In the genomic region with DNA sequence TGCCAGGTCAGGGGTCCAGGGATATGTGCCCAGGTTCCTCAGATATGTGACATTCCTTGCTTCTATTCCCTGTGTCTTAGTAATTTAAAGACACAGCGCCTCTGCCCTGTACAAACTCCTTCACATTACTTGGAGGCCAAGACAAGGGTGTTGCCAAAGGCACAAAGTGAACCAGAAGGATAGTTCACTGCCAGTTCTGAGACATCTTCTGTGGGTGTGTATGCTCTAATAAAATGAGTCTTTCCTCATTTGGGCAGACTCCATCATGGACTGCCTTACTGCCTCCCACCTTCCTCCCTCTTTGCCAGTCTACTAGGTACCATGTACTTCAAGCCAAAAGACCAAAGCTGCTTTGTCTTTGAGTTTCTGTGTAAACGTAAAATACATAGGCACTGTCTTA, we compare ENCODE assay signal across 21 mouse cellular contexts.
"Had no signal": no experiment of that assay in that cellular context is flagged by ENCODE, and none has a peak within 500 bp of the region (broad histone marks: within the 10 kb centered on the region; RNA-seq: fewer than 3 reads in every experiment).

No protein-coding gene starts in this region.

- H3K27ac ChIP-seq: heart, embryonic 10.5 days; hindbrain, embryonic 13.5 days; hindbrain, embryonic 15.5 days; hindbrain, postnatal 0 days; kidney, embryonic 15.5 days; kidney, postnatal 0 days; layer of hippocampus, adult 2 months; left cerebral cortex, adult 2 months; limb, embryonic 13.5 days; limb, embryonic 15.5 days; liver, embryonic 13.5 days had no signal

- H3K4me3 ChIP-seq: heart, embryonic 10.5 days; heart, embryonic 12.5 days; hindbrain, embryonic 13.5 days; hindbrain, embryonic 15.5 days; kidney, embryonic 15.5 days; layer of hippocampus, adult 2 months; left cerebral cortex, adult 2 months; limb, embryonic 13.5 days; limb, embryonic 15.5 days; liver, embryonic 13.5 days had no signal

- DNase-seq: gastrocnemius, postnatal 10 days; gastrocnemius, postnatal 25 days; heart, adult 18-20 months; heart, postnatal 10 days; kidney, adult 11 months; kidney, adult 2 months; kidney, adult 9 months; kidney, postnatal 25 days; kidney, postnatal 4 days; liver, embryonic 13.5 days had no signal
